Mouse (Mus musculus): ENCODE measurements around the gene Sox13.

GRCm38 (mm10) chr1:133406614-133407013 lies 17.6 kb downstream of the Sox13 start:
- TF ChIP-seq USF1 (IDR thresholded peaks at IDR 0.05; ENCODE audit: low read depth) (no peak), POLR2A (IDR thresholded peaks at IDR 0.05; ENCODE audit: insufficient read length, low read depth) (no peak), SRF (IDR thresholded peaks at IDR 0.05; ENCODE audit: control insufficient read depth, insufficient read length, low read depth) (no peak), POLR2AphosphoS2 (IDR thresholded peaks at IDR 0.05; ENCODE audit: insufficient read length, low read depth) (no peak), E2F4 (IDR thresholded peaks at IDR 0.05; ENCODE audit: insufficient read depth) (no peak), TCF12 (IDR thresholded peaks at IDR 0.05; ENCODE audit: insufficient read depth, poor library complexity, severe bottlenecking) (no peak), MYOD1 (IDR thresholded peaks at IDR 0.05; ENCODE audit: control insufficient read depth in 1 of 3, insufficient read length in 2 of 3, low read depth in 2 of 3) (no peak), REST (IDR thresholded peaks at IDR 0.05; ENCODE audit: insufficient read depth, insufficient read length) (no peak), MYOG (IDR thresholded peaks at IDR 0.05; ENCODE audit: control insufficient read depth in 1 of 3, insufficient read depth in 1 of 3, insufficient read length in 2 of 3, low read depth in 2 of 3) (no peak)
